Mouse (Mus musculus) left cerebral cortex, postnatal 25 days (tissue): ENCODE measurements around the gene Atp2b4. TPM values are rescaled to one million over a fixed set of nuclear protein-coding genes. Genes with fewer than 3 reads are reported as not detected.

Source experiments
- DNase-seq, 2 experiments: peaks; one replicate each; pipeline ENCODE4 v3.0.0; 2022; ENCODE audit warnings: low spot score in 2 of 2, mixed read lengths in 1 of 2
- intact Hi-C: fragments of 180-260 bp; cut with DNase I; formaldehyde crosslinking; loops from one replicate; pipeline ENCODE4 v1.15.1; 2025
- total RNA-seq, 2 experiments: library from RNA; stranded (reverse); gene quantifications; 2 replicates each; pipeline ENCODE4 v1.2.3; 2021

Gene Atp2b4
- total RNA-seq, 2 experiments from 2014 or later, result 201 to 257 TPM

GRCm38 (mm10) chr1:133762946-133763422 lies 37.9 kb downstream of the Atp2b4 start:
- intact Hi-C loops, result no loop called here

DNA sequence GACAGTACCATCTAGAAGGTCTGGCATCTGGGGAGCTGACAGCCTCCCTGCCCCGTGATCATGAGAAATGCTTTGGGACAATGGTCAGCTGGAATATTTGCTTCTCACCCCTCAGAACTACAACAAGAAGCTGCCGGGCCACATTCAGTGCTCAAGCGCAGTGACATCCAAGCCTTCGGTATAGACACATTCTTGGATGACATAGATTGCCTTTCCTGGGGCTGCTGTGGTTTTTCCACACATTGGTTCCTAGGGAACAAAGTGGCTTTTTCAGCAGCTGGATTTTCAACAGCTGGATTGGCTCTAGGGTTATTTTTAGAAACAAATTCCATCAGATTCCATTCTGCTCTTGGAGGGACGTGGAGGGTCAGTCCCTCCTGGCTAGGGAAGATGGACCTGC lies 39.6 kb downstream of the Atp2b4 start:
- intact Hi-C loops, result no loop called here
- no peak for DNase-seq

More at GRCm38 (mm10) chr1:133762946-133763422, 37.9 kb downstream of the Atp2b4 start:
- peak; percentile 32 to 68 for DNase-seq

GRCm38 (mm10) chr1:133754317-133754868 lies 46.4 kb downstream of the Atp2b4 start:
- intact Hi-C loops, result no loop called here
- no peak for DNase-seq

DNA sequence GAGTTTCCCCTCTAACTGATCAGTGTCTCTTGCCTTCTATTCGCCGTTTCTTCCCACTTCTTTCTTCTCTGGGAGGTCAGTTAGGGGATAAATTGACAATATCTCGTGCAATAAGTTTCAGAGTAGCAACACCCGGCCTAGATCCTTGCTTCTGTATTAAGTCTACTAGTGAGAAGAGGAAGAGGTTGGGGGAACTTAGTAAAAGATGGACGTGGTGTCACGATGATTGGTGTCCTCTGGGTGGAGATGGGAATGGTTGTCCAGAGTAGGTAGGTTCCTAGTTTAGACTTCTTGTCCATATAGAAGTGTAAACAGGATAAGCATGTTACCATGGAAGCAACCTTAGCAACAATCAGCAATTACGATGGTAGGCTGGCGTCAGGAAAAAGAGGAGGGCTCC lies 47.5 kb downstream of the Atp2b4 start:
- no peak for DNase-seq
- intact Hi-C loops, result no loop called here

DNA sequence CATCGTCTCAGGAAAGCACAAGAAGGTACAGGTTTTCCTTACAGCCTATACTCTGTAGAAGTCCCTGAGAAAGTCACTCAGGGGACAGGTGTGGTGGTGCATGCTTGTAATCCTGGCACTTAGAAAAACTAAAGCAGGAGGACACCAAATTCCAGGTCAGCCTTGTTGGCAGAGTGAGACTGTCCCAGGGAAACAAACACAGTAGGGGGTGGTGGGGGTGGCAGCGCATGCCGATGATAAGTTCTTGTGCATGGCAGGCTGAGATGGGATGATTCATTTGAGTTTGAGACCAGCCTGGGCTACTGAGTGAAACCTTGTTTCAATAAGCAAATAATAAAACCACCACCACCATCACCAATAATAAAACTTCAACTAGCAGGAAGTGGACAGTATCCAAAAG lies 49.2 kb downstream of the Atp2b4 start:
- intact Hi-C loops, result no loop called here
- DNase-seq, result no peak

DNA sequence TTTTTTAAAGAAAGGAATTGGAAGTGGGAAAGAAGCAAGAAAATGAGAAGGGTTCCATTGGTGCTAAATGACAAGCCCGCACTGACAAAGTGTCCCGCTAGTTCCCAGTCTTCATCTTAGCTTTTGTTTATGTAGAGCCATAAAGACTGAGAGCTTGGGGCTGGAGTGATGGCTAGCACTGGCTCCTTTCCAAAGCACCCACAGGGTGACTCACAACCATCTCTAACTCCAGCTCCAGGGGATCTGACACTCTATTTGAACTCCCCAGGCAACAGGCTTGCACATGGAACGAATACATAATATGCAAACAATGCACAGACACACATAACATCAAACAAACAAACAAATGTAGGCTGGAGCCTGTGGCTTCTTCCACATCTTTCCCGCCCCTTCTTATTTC lies 50.9 kb downstream of the Atp2b4 start:
- intact Hi-C loops, result no loop called here

DNA sequence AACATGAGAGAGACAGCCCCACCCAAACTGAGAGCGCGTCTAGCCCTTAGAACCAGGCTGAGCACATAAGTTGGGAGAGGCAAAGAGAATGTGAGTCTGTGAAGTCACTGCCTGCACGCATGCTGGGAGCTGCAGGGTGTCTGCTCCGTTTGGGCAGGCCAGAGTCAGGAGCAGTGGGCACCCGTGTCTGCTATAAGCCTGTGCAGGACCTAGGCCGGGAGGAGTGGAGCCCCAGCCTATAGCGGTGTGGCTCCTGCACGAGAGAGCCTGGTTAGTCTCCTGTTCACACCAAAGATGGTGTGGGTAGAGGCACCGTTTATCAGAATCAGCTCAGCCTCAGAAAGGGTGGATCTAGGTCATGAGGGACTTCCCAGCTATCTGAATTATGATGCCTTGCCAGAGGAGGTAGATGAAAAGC lies 55.8 kb downstream of the Atp2b4 start:
- peak in 1 of 2 experiments; percentile 12 for DNase-seq
- intact Hi-C loops, result no loop called here

More for the DNA sequence above, 50.9 kb downstream of the Atp2b4 start:
- no peak for DNase-seq

GRCm38 (mm10) chr1:133744609-133745008 lies 56.2 kb downstream of the Atp2b4 start:
- peak; percentile 24 to 40 for DNase-seq
- intact Hi-C loops, result no loop called here

- DNase-seq, result no peak
- intact Hi-C loops, result no loop called here
These were observed 58.3 kb downstream of the Atp2b4 start for GRCm38 (mm10) chr1:133742517-133742916.

DNA sequence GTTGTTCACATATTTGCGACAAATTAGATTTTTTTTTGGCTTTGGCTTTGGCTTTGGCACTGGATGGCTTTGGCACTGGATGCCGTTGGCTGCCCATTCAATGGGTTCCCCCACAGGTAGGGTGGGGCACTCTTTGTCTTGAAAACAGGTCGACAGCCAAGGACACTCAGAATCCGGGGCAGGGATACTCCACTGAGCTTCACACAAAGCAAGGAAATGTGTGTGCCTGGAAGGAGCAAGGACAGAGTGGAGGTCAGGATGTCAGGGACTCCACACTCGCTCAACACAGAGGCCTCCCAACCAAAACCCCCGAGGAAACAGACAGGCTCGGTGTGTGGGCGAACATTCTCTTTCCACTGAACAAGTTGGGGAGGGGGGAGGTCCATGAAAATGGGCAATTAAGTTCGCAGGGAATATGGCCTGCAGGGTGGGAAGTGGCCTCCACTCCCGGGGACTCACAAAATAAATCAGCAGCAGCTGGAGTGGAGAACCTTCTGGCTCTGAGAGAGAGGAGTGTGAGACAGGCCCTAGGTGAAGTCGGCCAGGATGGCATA lies 58.9 kb downstream of the Atp2b4 start:
- no peak for DNase-seq
- intact Hi-C loops, result no loop called here

GRCm38 (mm10) chr1:133741171-133741570 lies 59.7 kb downstream of the Atp2b4 start:
- intact Hi-C loops, result no loop called here
- no peak for DNase-seq

DNA sequence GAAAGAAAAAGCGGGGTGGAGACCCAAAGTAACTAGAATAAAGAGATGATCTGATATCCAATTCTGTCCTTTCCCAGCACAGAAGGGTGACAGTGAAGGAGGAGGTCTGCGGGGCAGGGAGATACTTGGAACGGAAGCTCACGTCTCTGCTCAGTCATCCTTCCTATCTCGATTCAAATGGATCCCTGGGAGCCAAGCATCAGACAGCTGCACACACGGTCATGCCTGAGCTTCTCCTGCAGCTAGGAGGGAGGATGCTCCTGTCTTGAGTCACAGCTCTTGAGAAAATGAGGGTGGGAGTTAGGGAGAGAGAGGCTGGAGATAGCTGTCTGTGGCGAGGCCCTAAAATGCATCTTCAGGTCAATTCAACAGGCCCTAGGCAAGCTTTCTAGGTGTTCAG lies 64.2 kb downstream of the Atp2b4 start:
- intact Hi-C loops, result loop anchor here (1.0 to 5.0 kb wide), 4 partner anchors 106 to 312 kb away; no protein-coding TSS in a partner anchor
- peak in 1 of 2 experiments; percentile 36 for DNase-seq

DNA sequence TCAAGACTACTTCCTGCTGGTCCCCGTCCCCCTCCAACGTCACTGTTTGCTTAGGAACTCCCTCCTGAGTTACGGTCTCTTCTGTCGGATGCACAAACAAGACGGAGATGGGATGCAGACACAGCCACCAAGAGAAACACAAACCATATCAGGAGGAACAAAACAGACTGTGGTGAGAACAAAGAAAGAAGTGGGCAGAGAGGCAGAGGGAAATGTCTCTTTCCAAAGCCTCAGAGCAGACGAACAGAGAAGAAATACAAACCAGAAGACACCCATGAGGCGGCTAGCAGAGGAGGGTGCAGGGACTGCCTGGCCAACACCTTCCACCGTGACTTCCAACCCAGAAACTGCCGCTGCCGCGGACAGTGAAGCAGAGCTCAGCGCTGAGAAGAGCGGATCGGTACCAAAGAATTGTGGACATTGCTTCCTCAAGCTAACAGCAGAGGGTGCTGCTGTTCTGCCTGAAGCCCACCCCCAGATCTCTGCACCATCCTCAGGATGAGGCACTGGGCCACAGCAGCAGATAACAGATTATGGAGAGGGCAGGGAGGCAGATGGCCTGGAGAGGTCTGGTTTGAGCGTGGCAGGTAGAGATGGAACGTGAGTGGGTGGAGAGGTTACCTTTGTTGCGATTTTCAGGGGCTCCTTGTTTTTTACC lies 64.7 kb downstream of the Atp2b4 start:
- DNase-seq, result peak; percentile 81 to 83
- intact Hi-C loops, result loop anchor here (1.0 to 5.0 kb wide), 4 partner anchors 106 to 312 kb away; no protein-coding TSS in a partner anchor

DNA sequence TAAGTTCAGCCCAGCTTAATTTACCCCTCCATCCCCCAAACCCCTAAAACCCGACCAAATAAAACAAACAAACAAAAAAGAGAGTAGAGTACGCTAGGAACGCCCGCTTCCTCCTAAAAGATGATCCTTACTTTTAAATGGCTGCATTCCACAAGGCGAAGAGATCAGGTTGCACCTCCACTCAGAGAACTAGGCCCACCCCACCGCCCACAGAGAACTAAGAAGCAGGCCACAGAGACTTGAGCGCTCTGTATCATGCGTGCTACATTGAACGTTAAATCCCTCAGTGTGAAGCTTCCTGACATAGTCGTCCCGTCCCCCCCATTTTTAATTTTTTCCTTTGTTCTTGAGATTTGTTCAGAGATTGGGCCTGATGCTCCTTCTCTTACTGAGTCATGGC lies 68.0 kb downstream of the Atp2b4 start:
- intact Hi-C loops, result no loop called here
- no peak for DNase-seq

GRCm38 (mm10) chr1:133728339-133728738 lies 72.5 kb downstream of the Atp2b4 start:
- DNase-seq, result no peak
- intact Hi-C loops, result no loop called here

GRCm38 (mm10) chr1:133720342-133720741 lies 80.5 kb downstream of the Atp2b4 start:
- DNase-seq, result no peak
- intact Hi-C loops, result no loop called here

GRCm38 (mm10) chr1:133718786-133719185 lies 82.1 kb downstream of the Atp2b4 start:
- intact Hi-C loops, result loop anchor here (5.0 kb wide), 1 partner anchor 389 kb away; no protein-coding TSS in a partner anchor

DNA sequence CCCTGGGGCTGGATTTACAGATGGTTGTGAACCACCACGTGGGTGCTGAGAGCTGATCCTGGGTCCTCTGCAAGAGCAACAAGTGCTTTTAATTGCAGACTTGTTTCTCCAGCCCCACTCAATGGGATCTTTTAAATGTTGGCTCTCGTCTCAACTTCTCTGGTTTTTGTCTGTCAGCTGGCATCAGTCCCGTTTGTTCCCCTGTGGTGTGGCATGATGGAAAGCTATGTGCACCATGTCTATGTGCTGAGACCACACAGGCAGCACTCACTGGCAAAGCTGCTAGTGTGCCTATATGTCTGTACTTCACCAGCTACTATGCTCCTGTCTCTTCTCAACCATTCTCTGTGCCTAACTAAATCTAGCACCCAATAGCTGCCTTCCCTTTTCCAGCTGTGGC lies 82.5 kb downstream of the Atp2b4 start:
- DNase-seq, result no peak
- intact Hi-C loops, result loop anchor here (5.0 kb wide), 1 partner anchor 389 kb away; no protein-coding TSS in a partner anchor

More at GRCm38 (mm10) chr1:133718786-133719185, 82.1 kb downstream of the Atp2b4 start:
- no peak for DNase-seq

DNA sequence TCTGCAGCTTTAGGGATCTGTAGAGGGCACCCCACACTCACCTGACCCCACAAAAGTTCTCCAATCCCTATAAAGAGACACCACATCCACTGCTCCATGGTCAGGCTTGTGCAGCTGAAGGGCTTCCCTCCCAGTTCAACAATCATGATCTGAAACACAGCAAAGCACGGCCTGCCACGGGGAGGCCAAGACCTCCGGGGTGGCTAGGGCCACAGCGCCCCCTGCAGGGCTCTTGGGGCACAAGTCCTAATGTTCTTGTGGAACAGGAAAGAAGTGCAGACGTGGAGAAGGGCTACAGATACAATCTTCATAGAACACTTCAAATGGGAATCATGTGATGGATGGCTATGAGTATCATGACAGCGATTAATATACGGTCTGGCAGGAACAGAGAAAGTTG lies 84.4 kb downstream of the Atp2b4 start:
- intact Hi-C loops, result loop anchor here (5.0 kb wide), 1 partner anchor 391 kb away; no protein-coding TSS in a partner anchor
- DNase-seq, result no peak

DNA sequence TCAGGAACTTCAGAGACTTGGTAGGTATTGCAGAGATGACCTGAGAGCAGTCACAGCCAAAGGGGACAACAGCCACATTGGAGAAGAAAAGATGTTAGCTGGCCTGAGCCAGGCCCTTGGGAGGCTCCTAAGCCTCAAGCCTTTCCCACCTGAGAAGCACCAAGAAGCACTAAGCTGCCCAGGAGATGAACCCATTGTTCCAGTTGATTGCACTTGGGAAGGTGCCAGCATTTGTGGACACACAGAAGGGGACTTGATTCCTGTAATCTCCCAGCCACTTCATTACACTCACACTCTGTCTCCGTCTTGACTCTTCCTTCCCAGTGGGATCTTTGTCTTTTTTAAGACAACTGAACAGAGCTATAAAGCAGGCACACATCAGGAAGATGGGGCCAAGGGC lies 85.7 kb downstream of the Atp2b4 start:
- intact Hi-C loops, result loop anchor here (5.0 kb wide), 1 partner anchor 392 kb away; no protein-coding TSS in a partner anchor
- no peak for DNase-seq

DNA sequence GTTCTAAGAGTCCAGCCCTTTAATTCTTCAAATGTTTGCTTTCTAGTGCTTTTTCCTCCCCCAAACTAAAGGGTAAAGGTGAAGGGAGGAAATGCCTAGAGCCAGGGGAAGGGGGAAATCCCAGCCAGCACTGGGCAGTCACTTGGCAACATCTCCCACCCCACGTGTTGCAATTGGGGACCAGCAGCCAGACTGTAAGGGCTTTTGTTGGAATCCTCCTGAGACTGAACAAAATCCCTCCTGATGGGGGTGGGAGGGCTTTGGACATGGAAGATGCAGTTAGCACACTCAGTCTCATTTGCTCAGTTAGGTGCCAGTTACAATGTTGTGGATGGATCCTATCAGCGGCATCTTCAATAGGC lies 87.9 kb downstream of the Atp2b4 start:
- DNase-seq, result no peak
- intact Hi-C loops, result no loop called here
